Mouse (Mus musculus) intestine, embryonic 16.5 days (tissue): ENCODE measurements around the gene Dio1. TPM values are rescaled to one million over a fixed set of nuclear protein-coding genes. Genes with fewer than 3 reads are reported as not detected.

Experiments used
- polyA plus RNA-seq: library from polyadenylated mRNA; unstranded; fragments of >200 nt; fragmentation: Nextera tagmentation; extraction: Ambion mirVana; gene quantifications from 2 replicates; pipeline ENCODE4 v1.2.1, GENCODE M21; 2015

Dio1 gene
- polyA plus RNA-seq, 1 experiment from 2014 or later = 3.3 TPM

Other genes starting within 250 kb of the Dio1 start
- gene Mrpl37, start 240.3 kb downstream of the Dio1 start, polyA plus RNA-seq = 112 and 117 TPM in 2 replicates
- gene Cyb5rl, start 240.2 kb downstream of the Dio1 start, polyA plus RNA-seq = 7.2 and 7.7 TPM in 2 replicates
- not detected in 2 replicates for gene Cdcp2, start 210.3 kb downstream of the Dio1 start, polyA plus RNA-seq
- 449 TPM in 2 replicates for gene Tmem59, start 128.8 kb downstream of the Dio1 start, polyA plus RNA-seq
- gene Tceanc2, start 128.1 kb downstream of the Dio1 start, polyA plus RNA-seq = 17.6 and 19.4 TPM in 2 replicates
- gene Ldlrad1, start 98.0 kb downstream of the Dio1 start, polyA plus RNA-seq = not detected in 2 replicates
- 48.3 and 49.6 TPM in 2 replicates for gene Lrrc42, start 53.6 kb downstream of the Dio1 start, polyA plus RNA-seq
- 22.6 and 26.7 TPM in 2 replicates for gene Hspb11, start 53.6 kb downstream of the Dio1 start, polyA plus RNA-seq
- 84.5 and 88.5 TPM in 2 replicates for gene Yipf1, start 7.2 kb upstream of the Dio1 start, polyA plus RNA-seq
- gene Ndc1, start 60.6 kb upstream of the Dio1 start, polyA plus RNA-seq = 24.8 and 26.4 TPM in 2 replicates
- gene Glis1, start 127.4 kb upstream of the Dio1 start, polyA plus RNA-seq = 0.31 and 0.32 TPM in 2 replicates